In the genomic region with DNA sequence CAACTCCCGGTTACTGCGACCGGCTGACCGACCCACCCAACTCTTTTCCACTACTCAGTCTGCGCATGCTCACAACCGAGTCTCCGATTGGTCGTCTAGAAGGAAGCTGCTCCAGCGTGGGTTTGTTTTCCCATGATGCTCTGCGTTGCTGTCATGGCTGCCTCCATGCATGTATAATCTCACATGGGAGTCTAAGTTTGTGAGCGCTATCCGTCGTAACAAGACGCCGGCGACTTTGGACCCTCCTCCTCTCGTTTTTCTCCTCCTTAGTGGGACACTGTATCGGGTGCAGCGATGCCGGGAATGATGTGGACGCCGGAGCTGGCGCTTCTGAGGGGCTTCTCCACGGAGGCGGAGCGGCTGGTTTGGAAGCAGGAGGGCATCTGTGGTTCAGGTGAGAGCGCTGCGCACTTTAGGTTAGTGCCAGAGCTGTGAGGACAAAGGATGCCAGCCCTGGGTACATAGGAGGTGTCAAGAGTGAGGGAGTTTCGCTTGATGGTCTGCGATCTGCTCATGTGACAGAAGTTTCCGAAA, we compare ENCODE assay signal across 8 mouse cellular contexts. TPM values are rescaled to one million over a fixed set of nuclear protein-coding genes. Genes with fewer than 3 reads are reported as not detected.
DNase-seq lines count a peak whose midpoint lies in the region; ATAC-seq and TF ChIP-seq lines count a peak whose summit lies in the region.

Gene Ttc27, plus strand, starts transcription at position 115 of the 534 bp plus-strand sequence.

- no peaks in the 10 kb centered on the region; the same call in 1 of the 2 replicates for H3K4me1 ChIP-seq in cortical plate, adult 2 months (ENCODE audit: control insufficient read depth, insufficient read depth, low read length)
- H3K4me1 ChIP-seq in megakaryocyte, embryonic 14.5 days = peaks cover 36% of the 10 kb centered on the region

- peaks cover 8% of the 10 kb centered on the region for H3K27me3 ChIP-seq in megakaryocyte, embryonic 14.5 days (replicated peaks)

- H3K4me3 ChIP-seq in cortical plate, adult 2 months (ENCODE audit: insufficient read depth, low read length) = peak within 1 kb of the TSS; percentile 73
- peak within 1 kb of the TSS; percentile 98 for H3K4me3 ChIP-seq in megakaryocyte, embryonic 14.5 days (replicated peaks)

- peak; percentile 92 for TF ChIP-seq POLR2A in cortical plate, adult 2 months (IDR thresholded peaks at IDR 0.05; ENCODE audit: extremely low read depth, insufficient read depth, low read length)

- H3K36me3 ChIP-seq in megakaryocyte, embryonic 14.5 days (replicated peaks; ENCODE audit: low read length) = peaks cover 23% of the 10 kb centered on the region

- ATAC-seq in activated CD4-positive, CD25-positive, alpha-beta regulatory T cell, adult 4 months = peak; percentile 95

- no peaks in the 10 kb centered on the region for H3K9me3 ChIP-seq in megakaryocyte, embryonic 14.5 days

- peak; percentile 87 to 92 for DNase-seq in gastrocnemius, adult 8-10 months (ENCODE audit: low spot score in 2 of 2)
- DNase-seq in hindlimb bud, embryonic 11.5 days (ENCODE audit: extremely low spot score, low read depth, low spot score) = peak; percentile 99
- DNase-seq in left cerebral cortex, adult 8-10 months (ENCODE audit: low spot score in 2 of 2) = peak; percentile 90 to 92
- DNase-seq in right cerebral cortex, postnatal 10 days (ENCODE audit: low spot score in 2 of 2) = peak; percentile 98 to 99
- peak; percentile 96 for DNase-seq in urinary bladder, postnatal 25 days (ENCODE audit: low spot score)

- no peak for TF ChIP-seq CTCF in cortical plate, adult 2 months (IDR thresholded peaks at IDR 0.05; ENCODE audit: extremely low read depth, insufficient read depth, low read length)

- no peak within 1 kb of the TSS for H3K27ac ChIP-seq in cortical plate, adult 2 months (ENCODE audit: insufficient read depth, low read length)

RNA-seq across cellular contexts. Expression of gene Ttc27, which starts in this region (rescaled TPM):
- polyA plus RNA-seq in activated CD4-positive, CD25-positive, alpha-beta regulatory T cell, adult 4 months (2017; shearing (Covaris generic)) = 10 to 100 TPM; 22.7 to 31.1 TPM
- 14.4 and 16.0 TPM in 2 replicates for polyA plus RNA-seq in cortical plate, adult 2 months (2012; rRNA removed)
- total RNA-seq in gastrocnemius, adult 8-10 months (2022) = 10 to 100 TPM; 12.3 to 13.0 (median 12.6) TPM
- 10 to 100 TPM; 23.6 to 38.6 (median 27.3) TPM for total RNA-seq in left cerebral cortex, adult 8-10 months (2022)
- polyA plus RNA-seq in megakaryocyte, embryonic 14.5 days (2012; ENCODE audit: insufficient read depth, low replicate concordance) = 6.8 TPM in 1 of 2 replicates, not detected in the other
